Mouse (Mus musculus): ENCODE results near the gene Pygl. TPM values are rescaled to one million over a fixed set of nuclear protein-coding genes. Genes with fewer than 3 reads are reported as not detected.
"Not testable (repeated sequence)": the region's sequence is repeated elsewhere in the genome, so short reads cannot be mapped to it uniquely, and the experiment has no call there.

The Pygl gene
- total RNA-seq, 2 experiments from 2014 or later: 0.97 to 2.0 TPM

GRCm38 (mm10) chr12:70218795-70219540 lies 12.3 kb downstream of the Pygl start:
- intact Hi-C loops (cut with DNase I): no loop called here
- Histone ChIP-seq H3K4me3 (no peak overlapping the region), H3K27ac (no peak overlapping the region)
- TF ChIP-seq CTCF (IDR thresholded peaks at IDR 0.05): no peak
- no peak for DNase-seq

- TF ChIP-seq CTCF (IDR thresholded peaks at IDR 0.05): no peak
- intact Hi-C loops (cut with DNase I): no loop called here
- Histone ChIP-seq H3K4me3 (no peak overlapping the region), H3K27ac (no peak overlapping the region)
- DNase-seq: no peak
These were observed 15.0 kb downstream of the Pygl start for GRCm38 (mm10) chr12:70216229-70216800.

GRCm38 (mm10) chr12:70214281-70214680 lies 17.0 kb downstream of the Pygl start:
- intact Hi-C loops (cut with DNase I): no loop called here
- H3K4me3 ChIP-seq: no peak overlapping the region
- DNase-seq: no peak
- no peak for TF ChIP-seq CTCF (IDR thresholded peaks at IDR 0.05)
- H3K27ac ChIP-seq: no peak overlapping the region

- no peak overlapping the region for H3K4me3 ChIP-seq
- TF ChIP-seq CTCF (IDR thresholded peaks at IDR 0.05): no peak
- no peak overlapping the region for H3K27ac ChIP-seq
- no peak for DNase-seq
- intact Hi-C loops (cut with DNase I): no loop called here
These were observed 17.7 kb downstream of the Pygl start for GRCm38 (mm10) chr12:70213601-70214000.

- intact Hi-C loops (cut with DNase I): no loop called here
- TF ChIP-seq CTCF (IDR thresholded peaks at IDR 0.05): no peak
- H3K27ac ChIP-seq: no peak overlapping the region
- H3K4me3 ChIP-seq: no peak overlapping the region
- DNase-seq: no peak
These were observed 18.8 kb downstream of the Pygl start for GRCm38 (mm10) chr12:70212501-70212900.

GRCm38 (mm10) chr12:70208214-70208613 lies 23.1 kb downstream of the Pygl start:
- H3K27ac ChIP-seq: no peak overlapping the region
- no peak for TF ChIP-seq CTCF (IDR thresholded peaks at IDR 0.05)
- no peak for DNase-seq
- no peak overlapping the region for H3K4me3 ChIP-seq
- intact Hi-C loops (cut with DNase I): no loop called here

GRCm38 (mm10) chr12:70204433-70204832 lies 26.9 kb downstream of the Pygl start:
- no peak for TF ChIP-seq CTCF (IDR thresholded peaks at IDR 0.05)
- intact Hi-C loops (cut with DNase I): no loop called here
- H3K27ac ChIP-seq: no peak overlapping the region
- H3K4me3 ChIP-seq: no peak overlapping the region
- DNase-seq: no peak

- DNase-seq: no peak
- intact Hi-C loops (cut with DNase I): no loop called here
These were observed 29.3 kb downstream of the Pygl start for GRCm38 (mm10) chr12:70201926-70202529.

GRCm38 (mm10) chr12:70196341-70196740 lies 34.9 kb downstream of the Pygl start:
- H3K27ac ChIP-seq: no peak overlapping the region
- no peak for TF ChIP-seq CTCF (IDR thresholded peaks at IDR 0.05)
- DNase-seq: no peak
- intact Hi-C loops (cut with DNase I): no loop called here
- H3K4me3 ChIP-seq: no peak overlapping the region

More at GRCm38 (mm10) chr12:70201926-70202529, 29.3 kb downstream of the Pygl start:
- H3K4me3 ChIP-seq: no peak overlapping the region
- TF ChIP-seq CTCF (IDR thresholded peaks at IDR 0.05): 0 out of 2 replicates have a peak, but pooled peaks have one; percentile 1
- no peak overlapping the region for H3K27ac ChIP-seq

- DNase-seq: no peak
- no peak for TF ChIP-seq CTCF (IDR thresholded peaks at IDR 0.05)
- H3K4me3 ChIP-seq: no peak overlapping the region
- H3K27ac ChIP-seq: no peak overlapping the region
- intact Hi-C loops (cut with DNase I): no loop called here
These were observed 35.9 kb downstream of the Pygl start for GRCm38 (mm10) chr12:70195426-70195825.

GRCm38 (mm10) chr12:70192267-70192727 lies 39.0 kb downstream of the Pygl start:
- DNase-seq: no peak
- no peak overlapping the region for H3K27ac ChIP-seq
- H3K4me3 ChIP-seq: peak overlapping the region; percentile 62
- intact Hi-C loops (cut with DNase I): no loop called here
- TF ChIP-seq CTCF (IDR thresholded peaks at IDR 0.05): no peak

- Histone ChIP-seq H3K27ac (no peak overlapping the region), H3K4me3 (no peak overlapping the region)
- DNase-seq: no peak
- no peak for TF ChIP-seq CTCF (IDR thresholded peaks at IDR 0.05)
- intact Hi-C loops (cut with DNase I): no loop called here
These were observed 47.0 kb downstream of the Pygl start for GRCm38 (mm10) chr12:70184173-70184783.

GRCm38 (mm10) chr12:70183507-70183906 lies 47.8 kb downstream of the Pygl start:
- H3K27ac ChIP-seq; H3K4me3 ChIP-seq; intact Hi-C loops (cut with DNase I); DNase-seq: not testable (repeated sequence)

All from gastrocnemius, adult 2 months (tissue).